Mouse (Mus musculus) cerebellum, adult 2 months (tissue): ENCODE measurements around the gene Acer3.

Experiments
- CTCF ChIP-seq: fragments of 200-500 bp; IDR thresholded peaks from 2 replicates; pipeline ENCODE4 v1.5.1; 2011; ENCODE audit warnings: low read depth, mild to moderate bottlenecking, control low read depth, low read length, moderate library complexity, borderline replicate concordance; ENCODE audit not compliant: insufficient read depth
- POLR2A ChIP-seq: fragments of 200-500 bp; IDR thresholded peaks from 2 replicates; pipeline ENCODE4 v1.6.1; 2011; ENCODE audit warnings: low read length, control low read depth, borderline replicate concordance; ENCODE audit not compliant: insufficient read depth

GRCm38 (mm10) chr7:98369762-98370369 is 48.9 kb upstream of the Acer3 start:
- TF ChIP-seq POLR2A (no peak), CTCF (no peak)
